Mouse (Mus musculus) thymus, adult 18-20 months (tissue): ENCODE data around the gene Triobp.
"Not testable (repeated sequence)": the region's sequence is repeated elsewhere in the genome, so short reads cannot be mapped to it uniquely, and the experiment has no call there.

Source experiments
- DNase-seq, 2 experiments: peaks; one replicate each; pipeline ENCODE4 v3.0.0; 2022; ENCODE audit warnings: mixed read lengths in 2 of 2

Gene Triobp

GRCm38 (mm10) chr15:79002036-79002435 is 54.5 kb downstream of the Triobp start:
- DNase-seq, result no peak

DNA sequence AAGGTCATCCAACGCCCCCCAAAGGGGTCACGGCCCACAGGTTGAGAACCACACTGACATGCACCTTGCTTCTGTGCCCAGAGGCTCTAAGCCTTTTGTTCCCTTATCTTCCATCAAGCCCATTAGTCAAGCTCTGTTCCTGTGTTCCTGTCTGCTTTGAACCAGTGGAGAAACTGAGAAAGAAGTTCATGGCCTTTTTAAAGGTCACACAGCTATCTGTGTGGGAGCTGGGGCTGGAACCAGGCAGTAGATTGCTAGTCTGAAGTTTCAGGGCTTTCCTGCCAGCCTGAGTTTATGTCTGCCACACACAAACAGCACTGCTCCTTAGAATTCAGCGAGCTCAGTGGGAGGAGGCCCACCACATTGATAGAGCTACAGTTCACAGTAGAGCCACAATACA is 55.6 kb downstream of the Triobp start:
- no peak for DNase-seq

GRCm38 (mm10) chr15:79005581-79005980 is 58.1 kb downstream of the Triobp start:
- no peak for DNase-seq

- DNase-seq, result no peak
Measured at GRCm38 (mm10) chr15:79006638-79007037, 59.1 kb downstream of the Triobp start.

- no peak for DNase-seq
Measured at GRCm38 (mm10) chr15:79007059-79007458, 59.5 kb downstream of the Triobp start.

DNA sequence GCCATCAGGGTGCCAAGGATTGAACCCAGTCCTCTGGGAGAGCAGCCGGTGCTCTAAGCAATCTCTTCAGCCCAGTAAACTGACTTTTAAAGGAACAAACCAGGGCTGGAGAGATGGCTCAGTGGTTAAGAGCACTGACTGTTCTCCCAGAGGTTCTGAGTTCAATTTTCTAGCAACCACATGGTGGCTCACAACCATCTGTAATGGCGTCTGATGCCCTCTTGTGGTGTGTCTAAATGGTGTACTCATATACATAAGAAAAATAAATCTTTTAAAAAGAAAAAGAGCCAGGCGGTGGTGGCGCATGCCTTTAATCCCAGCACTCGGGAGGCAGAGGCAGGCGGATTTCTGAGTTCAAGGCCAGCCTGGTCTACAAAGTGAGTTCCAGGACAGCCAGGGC is 60.3 kb downstream of the Triobp start:
- not testable (repeated sequence) for DNase-seq

GRCm38 (mm10) chr15:79009734-79010133 is 62.2 kb downstream of the Triobp start:
- DNase-seq, result no peak

- no peak for DNase-seq
Measured at GRCm38 (mm10) chr15:79011550-79011949, 64.0 kb downstream of the Triobp start.

- no peak for DNase-seq
Measured at GRCm38 (mm10) chr15:79013382-79013781, 65.9 kb downstream of the Triobp start.

- no peak for DNase-seq
Measured at GRCm38 (mm10) chr15:79018191-79018590, 70.7 kb downstream of the Triobp start.

DNA sequence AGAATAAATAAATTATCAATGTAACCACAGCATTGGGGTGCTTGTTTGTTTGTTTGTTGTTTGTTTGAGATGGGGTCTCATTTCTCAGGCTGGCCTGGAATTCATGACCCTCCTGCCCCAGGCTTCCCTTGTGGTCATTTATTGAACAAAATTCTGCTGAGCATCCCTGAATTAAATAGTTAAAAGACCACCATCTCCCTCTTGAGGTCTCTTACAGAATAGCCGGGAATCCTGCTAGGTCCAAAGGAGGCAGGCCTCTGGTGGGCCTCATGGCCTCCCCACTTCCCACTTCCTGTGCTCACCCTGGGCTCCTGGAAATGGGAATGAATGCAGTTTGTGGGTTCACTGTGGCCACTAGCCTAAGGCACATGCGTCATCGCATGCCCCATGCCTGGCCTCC is 71.4 kb downstream of the Triobp start:
- DNase-seq, result no peak

GRCm38 (mm10) chr15:79022671-79023230 is 75.2 kb downstream of the Triobp start:
- DNase-seq, result no peak

- no peak for DNase-seq
Measured at GRCm38 (mm10) chr15:79023366-79023765, 75.8 kb downstream of the Triobp start.

GRCm38 (mm10) chr15:79025687-79026308 is 78.3 kb downstream of the Triobp start:
- no peak for DNase-seq

- no peak for DNase-seq
Measured at GRCm38 (mm10) chr15:79026511-79027290, 79.2 kb downstream of the Triobp start.

- peak in 1 of 2 experiments; percentile 11 for DNase-seq
Measured at GRCm38 (mm10) chr15:79027291-79028205, 80.0 kb downstream of the Triobp start.

DNA sequence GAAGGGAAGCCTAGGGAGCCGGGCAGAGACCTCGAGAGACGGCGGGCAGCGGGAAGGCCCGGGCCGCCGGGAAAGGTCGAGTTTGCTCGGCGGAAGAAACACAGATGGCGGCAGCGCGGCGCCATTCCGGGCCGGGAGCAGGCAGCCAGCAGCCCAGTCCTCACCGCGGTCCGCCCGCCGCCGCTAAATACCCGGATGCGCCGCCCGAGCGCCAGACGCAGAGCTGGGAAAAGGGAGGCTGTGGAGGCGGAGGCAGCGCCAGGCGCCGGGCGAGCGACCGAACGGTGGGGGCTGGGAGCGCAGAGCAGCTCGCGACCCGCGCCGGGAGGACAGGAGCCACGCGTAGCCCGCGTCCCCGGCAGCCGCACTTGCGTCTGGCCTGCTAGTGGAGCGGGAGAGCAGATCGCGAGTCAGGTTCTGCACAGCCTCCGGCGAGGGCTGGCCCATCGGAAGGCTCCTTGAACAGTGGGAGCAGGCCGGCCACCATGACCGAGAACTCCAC is 80.8 kb downstream of the Triobp start, which contains the start of gene H1f0:
Gene H1f0 (plus strand): TSS at position 214 of the 502 bp plus-strand sequence.
- DNase-seq, result peak; percentile 58 to 61

- no peak for DNase-seq
Measured at GRCm38 (mm10) chr15:79028823-79029484, 81.4 kb downstream of the Triobp start.

DNA sequence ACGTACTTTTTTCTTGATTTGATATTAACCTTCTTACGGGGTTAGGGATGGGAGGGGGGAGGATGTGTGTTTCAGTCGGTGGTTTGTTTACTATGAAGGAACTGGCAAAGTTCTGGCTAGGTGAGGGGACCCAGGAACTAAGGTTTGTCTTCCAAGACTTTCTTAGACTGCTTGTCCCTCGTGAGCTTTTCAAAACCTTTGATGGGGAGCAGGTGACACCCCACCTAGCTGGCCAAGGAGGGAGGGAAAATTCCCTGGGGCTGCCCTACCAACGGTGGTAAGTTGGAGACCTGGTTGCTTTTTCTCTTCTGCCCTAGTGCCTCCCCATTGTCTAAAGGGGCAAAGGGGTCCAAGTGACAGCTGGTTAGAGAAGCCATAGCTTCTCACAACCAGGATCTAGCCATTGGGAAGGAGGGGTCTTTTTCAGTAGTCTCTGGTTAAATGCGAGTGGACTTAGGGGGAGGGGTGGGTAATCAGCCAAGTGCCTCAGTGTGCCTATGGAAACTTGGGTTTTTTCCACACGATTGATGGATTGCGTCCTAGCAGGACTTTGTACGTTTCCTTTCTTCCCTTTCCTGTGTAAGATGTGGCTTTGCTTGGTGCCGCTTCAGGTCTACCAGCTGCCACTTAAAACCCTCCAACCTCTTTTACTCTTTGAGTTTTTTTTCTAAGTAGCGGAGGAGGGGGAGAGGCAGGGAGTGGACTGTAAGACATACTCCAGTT is 82.2 kb downstream of the Triobp start:
- DNase-seq, result no peak

GRCm38 (mm10) chr15:79030551-79031435 is 83.3 kb downstream of the Triobp start:
- DNase-seq, result peak; percentile 51 to 52
